Mouse (Mus musculus) stomach, postnatal 0 days (tissue): ENCODE results near the gene Ss18l1.

Experiments
- CTCF ChIP-seq: IDR thresholded peaks from 2 replicates; pipeline ENCODE4 v1.5.1; 2016; ENCODE audit warnings: antibody characterized with exemption, low read depth, mild to moderate bottlenecking, moderate library complexity
- EP300 ChIP-seq: optimal IDR thresholded peaks from 2 replicates; pipeline ENCODE3; 2016; ENCODE audit warnings: antibody characterized with exemption

DNA sequence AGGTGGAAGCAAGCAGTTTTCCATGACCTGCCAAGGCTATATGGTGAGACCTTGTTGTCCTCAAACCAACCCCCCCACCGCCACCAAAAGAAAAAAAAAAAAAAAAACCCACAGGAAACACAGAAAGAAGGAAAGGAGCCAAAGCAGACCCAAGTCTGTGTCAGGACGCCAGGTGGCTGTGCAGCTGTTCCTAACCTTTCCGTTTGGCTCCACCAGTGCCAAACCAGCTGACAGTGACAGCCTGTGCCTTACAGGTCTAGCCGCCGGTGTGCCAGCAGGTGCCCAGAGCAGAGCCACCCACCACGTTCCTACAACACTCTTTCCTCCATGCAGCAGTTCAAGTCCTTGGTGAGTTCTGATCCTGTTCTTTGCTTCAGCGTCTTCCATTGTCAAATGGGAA lies 30.6 kb downstream of the Ss18l1 start:
- TF ChIP-seq CTCF, result no peak
- no peak for TF ChIP-seq EP300
